Mouse (Mus musculus) limb, embryonic 15.5 days (tissue): ENCODE results near the gene Ric8b. TPM values are rescaled to one million over a fixed set of nuclear protein-coding genes. Genes with fewer than 3 reads are reported as not detected.

ENCODE experiments used
- ATAC-seq: fragments of 200-750 bp; cut with Nextera tagmentation; 2 replicates; pipeline ENCODE4 v1.8.0; 2017; ENCODE audit warnings: low read depth, moderate TSS enrichment; ENCODE audit not compliant: insufficient number of reproducible peaks, low FRiP score, low TSS enrichment
- H3K27ac ChIP-seq: fragments of 300-500 bp; sonication (generic); 2 replicates; pipeline ENCODE4 v1.5.1; 2015; ENCODE audit warnings: moderate library complexity, mild to moderate bottlenecking, inconsistent platforms
- H3K27me3 ChIP-seq: fragments of 300-500 bp; sonication (generic); 2 replicates; pipeline ENCODE4 v1.6.1; 2015; ENCODE audit warnings: inconsistent platforms
- H3K36me3 ChIP-seq: fragments of 300-500 bp; sonication (generic); 2 replicates; pipeline ENCODE4 v1.6.1; 2015; ENCODE audit warnings: inconsistent platforms
- H3K4me1 ChIP-seq: fragments of 300-500 bp; sonication (generic); 2 replicates; pipeline ENCODE4 v1.6.1; 2015; ENCODE audit warnings: inconsistent platforms
- H3K4me2 ChIP-seq: fragments of 300-500 bp; sonication (generic); 2 replicates; pipeline ENCODE4 v1.6.1; 2015; ENCODE audit warnings: mild to moderate bottlenecking, inconsistent platforms
- H3K4me3 ChIP-seq: fragments of 300-500 bp; sonication (generic); 2 replicates; pipeline ENCODE4 v1.5.1; 2015; ENCODE audit warnings: mild to moderate bottlenecking, inconsistent platforms
- H3K9ac ChIP-seq: fragments of 300-500 bp; sonication (generic); 2 replicates; pipeline ENCODE4 v1.6.1; 2015; ENCODE audit warnings: inconsistent platforms
- H3K9me3 ChIP-seq: fragments of 300-500 bp; sonication (generic); 2 replicates; pipeline ENCODE4 v1.6.1; 2016; ENCODE audit warnings: inconsistent platforms
- WGBS: fragments of 180-500 bp; shearing (Covaris S2); methylation state at CpG from one replicate; pipeline ENCODE4 v1.1.7; 2015; 5-methylcytosine and 5-hydroxymethylcytosine counted together
- polyA plus RNA-seq: library from polyadenylated mRNA; unstranded; fragments of >200 nt; fragmentation: Nextera tagmentation; extraction: Ambion mirVana; gene quantifications from 2 replicates; pipeline ENCODE4 v1.2.1, GENCODE M21; 2015

Ric8b gene
- polyA plus RNA-seq, 1 experiment from 2014 or later: 20.0 TPM

DNA sequence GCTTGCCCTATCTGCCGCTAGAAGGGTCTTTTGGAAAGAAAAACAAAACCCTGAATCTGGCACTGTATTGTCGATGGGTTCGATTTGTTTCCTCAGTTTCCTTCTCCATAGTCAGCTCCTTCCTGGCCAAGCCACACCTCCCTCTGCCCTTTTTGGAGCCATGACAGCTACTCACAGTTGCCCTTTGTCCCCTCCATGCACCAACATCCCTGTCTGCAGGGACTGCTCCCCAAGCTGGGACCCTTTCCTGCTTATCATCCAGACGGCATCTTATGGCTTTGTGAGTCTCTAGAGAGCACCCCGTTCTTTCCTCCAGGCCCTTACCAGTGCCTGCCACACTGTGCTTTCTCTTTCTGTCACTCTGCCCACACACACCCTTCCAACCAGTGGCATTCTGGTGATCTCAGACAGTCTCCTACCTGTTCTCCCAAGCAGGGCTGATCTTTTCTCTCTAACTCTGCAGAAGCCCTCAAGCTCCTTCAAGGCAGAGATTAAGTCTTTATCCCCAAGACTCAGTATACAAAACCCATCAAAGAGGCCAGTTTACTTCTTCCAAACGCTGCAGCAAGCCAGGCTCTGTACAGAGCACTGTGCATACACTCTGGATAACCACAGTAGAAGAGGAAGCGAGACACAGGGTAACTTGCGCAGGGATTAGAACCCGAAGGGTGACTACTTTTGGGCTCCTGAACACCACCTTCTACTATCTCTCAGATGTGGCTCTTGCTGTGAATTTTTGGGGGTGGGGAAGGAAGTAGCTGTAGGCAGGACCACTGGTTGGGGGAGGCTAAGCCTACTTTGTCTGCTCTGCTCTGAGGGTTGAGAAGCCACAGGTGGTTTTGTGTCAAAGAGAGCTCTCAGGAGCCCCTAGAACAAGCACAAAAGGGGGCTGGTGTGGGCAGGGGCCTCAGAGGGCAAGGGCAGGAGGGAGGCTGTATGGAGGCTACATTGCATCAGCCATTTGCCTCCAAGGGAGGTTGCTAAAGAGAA lies 20.2 kb upstream of the Ric8b start:
- H3K27ac ChIP-seq: no peak overlapping the region
- WGBS: 74% methylated on average over 9 of the region's 9 CpGs
- no peak for ATAC-seq

GRCm38 (mm10) chr10:84898144-84898979 lies 19.1 kb upstream of the Ric8b start:
- no peak overlapping the region for H3K4me3 ChIP-seq
- H3K4me1 ChIP-seq: peaks cover under 1% of the 10 kb centered on the region
- no peak overlapping the region for H3K27ac ChIP-seq
- no peaks in the 10 kb centered on the region for H3K27me3 ChIP-seq
- no peak overlapping the region for H3K4me2 ChIP-seq
- WGBS: 69% methylated on average over 3 of the region's 3 CpGs
- no peak overlapping the region for H3K9ac ChIP-seq
- no peaks in the 10 kb centered on the region for H3K36me3 ChIP-seq
- no peak for ATAC-seq
- H3K9me3 ChIP-seq: no peaks in the 10 kb centered on the region

More for the DNA sequence above, 20.2 kb upstream of the Ric8b start:
- Histone ChIP-seq H3K9me3 (no peaks in the 10 kb centered on the region), H3K4me2 (no peak overlapping the region), H3K27me3 (no peaks in the 10 kb centered on the region), H3K9ac (no peak overlapping the region), H3K36me3 (no peaks in the 10 kb centered on the region), H3K4me3 (no peak overlapping the region), H3K4me1 (no peaks in the 10 kb centered on the region)

- no peak overlapping the region for H3K9ac ChIP-seq
- peaks cover 9% of the 10 kb centered on the region for H3K4me1 ChIP-seq
- no peak for ATAC-seq
- no peaks in the 10 kb centered on the region for H3K36me3 ChIP-seq
- no peak overlapping the region for H3K4me2 ChIP-seq
- H3K9me3 ChIP-seq: no peaks in the 10 kb centered on the region
- H3K27me3 ChIP-seq: no peaks in the 10 kb centered on the region
- H3K4me3 ChIP-seq: no peak overlapping the region
- 87% methylated on average over 5 of the region's 5 CpGs for WGBS
- no peak overlapping the region for H3K27ac ChIP-seq
These were observed 15.7 kb upstream of the Ric8b start for GRCm38 (mm10) chr10:84901676-84902075.

- no peak overlapping the region for H3K9ac ChIP-seq
- no peak for ATAC-seq
- no peaks in the 10 kb centered on the region for H3K27me3 ChIP-seq
- WGBS: 88% methylated on average over 2 of the region's 2 CpGs
- peaks cover 9% of the 10 kb centered on the region for H3K4me1 ChIP-seq
- no peaks in the 10 kb centered on the region for H3K36me3 ChIP-seq
- no peak overlapping the region for H3K4me2 ChIP-seq
- no peak overlapping the region for H3K27ac ChIP-seq
- no peaks in the 10 kb centered on the region for H3K9me3 ChIP-seq
- H3K4me3 ChIP-seq: no peak overlapping the region
These were observed 15.2 kb upstream of the Ric8b start for GRCm38 (mm10) chr10:84902213-84902612.

- Histone ChIP-seq H3K9ac (no peak overlapping the region), H3K27me3 (no peaks in the 10 kb centered on the region), H3K27ac (no peak overlapping the region), H3K4me3 (no peak overlapping the region), H3K9me3 (no peaks in the 10 kb centered on the region), H3K4me2 (no peak overlapping the region), H3K4me1 (peaks cover 9% of the 10 kb centered on the region), H3K36me3 (no peaks in the 10 kb centered on the region)
- no peak for ATAC-seq
- 41% methylated on average over 7 of the region's 7 CpGs for WGBS
These were observed 14.1 kb upstream of the Ric8b start for GRCm38 (mm10) chr10:84903307-84903706.

DNA sequence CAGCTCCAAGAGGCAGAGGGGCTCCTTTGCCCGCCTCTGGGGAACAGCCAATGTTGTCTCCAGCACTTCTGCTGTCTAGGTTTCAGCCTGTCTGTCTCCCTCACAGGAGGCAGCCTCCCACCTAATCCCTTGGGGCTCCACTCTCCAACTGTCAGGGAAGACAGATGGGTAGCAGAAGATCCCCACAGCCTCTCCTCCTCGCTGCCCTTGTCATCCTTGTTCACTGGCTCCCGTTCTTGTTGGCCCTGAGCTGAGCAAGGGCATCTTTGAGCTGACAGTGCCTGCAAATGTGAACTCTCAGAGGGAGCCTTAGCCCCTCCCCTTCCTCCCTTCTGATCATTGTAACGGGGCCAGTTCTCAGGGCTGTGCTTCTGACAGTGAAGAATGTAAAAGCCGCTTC lies 13.7 kb upstream of the Ric8b start:
- ATAC-seq: no peak
- H3K27ac ChIP-seq: no peak overlapping the region
- no peaks in the 10 kb centered on the region for H3K9me3 ChIP-seq
- peak overlapping the region; percentile 25; the same call in 1 of the 2 replicates for H3K4me2 ChIP-seq
- H3K36me3 ChIP-seq: no peaks in the 10 kb centered on the region
- H3K9ac ChIP-seq: no peak overlapping the region
- peaks cover 9% of the 10 kb centered on the region for H3K4me1 ChIP-seq
- H3K4me3 ChIP-seq: no peak overlapping the region
- H3K27me3 ChIP-seq: no peaks in the 10 kb centered on the region
- 6% methylated on average over 5 of the region's 5 CpGs for WGBS

DNA sequence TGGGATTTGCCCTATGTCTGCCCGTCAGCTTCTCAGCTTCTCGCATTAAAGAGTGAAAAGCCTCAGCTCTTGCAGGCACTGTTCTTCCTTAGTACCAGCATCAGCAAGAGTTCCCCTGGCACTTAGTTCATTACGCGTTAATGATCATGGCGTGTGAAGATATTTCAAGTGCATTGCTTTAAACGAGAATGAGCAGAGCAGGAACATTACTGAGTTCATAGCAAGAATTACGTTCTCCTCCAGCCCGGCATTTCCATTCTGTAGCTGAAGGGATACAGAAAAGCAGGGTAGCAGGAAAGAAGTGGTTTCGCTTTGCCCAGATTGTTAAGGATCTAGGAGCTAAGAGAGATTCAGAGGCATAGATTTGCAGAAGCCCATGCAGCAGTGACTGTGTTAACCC lies 10.5 kb upstream of the Ric8b start:
- H3K9ac ChIP-seq: no peak overlapping the region
- no peaks in the 10 kb centered on the region for H3K27me3 ChIP-seq
- peaks cover 14% of the 10 kb centered on the region for H3K4me1 ChIP-seq
- H3K27ac ChIP-seq: no peak overlapping the region
- ATAC-seq: no peak
- H3K36me3 ChIP-seq: no peaks in the 10 kb centered on the region
- H3K4me3 ChIP-seq: no peak overlapping the region
- H3K4me2 ChIP-seq: no peak overlapping the region
- no peaks in the 10 kb centered on the region for H3K9me3 ChIP-seq
- WGBS: 67% methylated on average over 9 of the region's 9 CpGs

- ATAC-seq: no peak
- Histone ChIP-seq H3K4me3 (no peak overlapping the region), H3K4me1 (peaks cover 14% of the 10 kb centered on the region), H3K9ac (no peak overlapping the region), H3K27ac (no peak overlapping the region), H3K27me3 (no peaks in the 10 kb centered on the region), H3K4me2 (no peak overlapping the region), H3K9me3 (no peaks in the 10 kb centered on the region), H3K36me3 (no peaks in the 10 kb centered on the region)
- WGBS: 81% methylated on average over 3 of the region's 3 CpGs
These were observed 9.4 kb upstream of the Ric8b start for GRCm38 (mm10) chr10:84908006-84908405.

DNA sequence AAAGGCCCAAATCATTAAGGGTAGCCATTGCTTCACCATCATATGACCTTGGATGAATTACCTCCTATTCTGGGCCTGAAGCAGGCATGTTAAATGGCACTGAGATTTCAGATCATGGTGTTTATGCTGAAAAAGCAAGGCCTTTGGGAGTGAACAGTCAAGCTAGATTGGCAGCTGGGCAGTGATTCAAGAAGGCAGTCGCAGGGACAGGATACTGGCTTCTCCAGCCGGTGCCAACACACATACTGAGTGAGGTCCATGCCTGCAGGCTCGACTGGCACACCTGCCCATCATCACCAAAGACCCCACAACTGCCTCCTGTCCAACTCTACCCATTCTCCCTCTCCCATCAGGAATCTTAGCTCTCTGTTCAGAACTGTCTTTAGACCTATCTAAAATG lies 8.9 kb upstream of the Ric8b start:
- Histone ChIP-seq H3K9ac (no peak overlapping the region), H3K27me3 (no peaks in the 10 kb centered on the region), H3K4me3 (no peak overlapping the region), H3K9me3 (no peaks in the 10 kb centered on the region), H3K4me1 (peaks cover 12% of the 10 kb centered on the region), H3K4me2 (no peak overlapping the region), H3K27ac (no peak overlapping the region), H3K36me3 (no peaks in the 10 kb centered on the region)
- WGBS: 80% methylated on average over 3 of the region's 3 CpGs
- no peak for ATAC-seq

DNA sequence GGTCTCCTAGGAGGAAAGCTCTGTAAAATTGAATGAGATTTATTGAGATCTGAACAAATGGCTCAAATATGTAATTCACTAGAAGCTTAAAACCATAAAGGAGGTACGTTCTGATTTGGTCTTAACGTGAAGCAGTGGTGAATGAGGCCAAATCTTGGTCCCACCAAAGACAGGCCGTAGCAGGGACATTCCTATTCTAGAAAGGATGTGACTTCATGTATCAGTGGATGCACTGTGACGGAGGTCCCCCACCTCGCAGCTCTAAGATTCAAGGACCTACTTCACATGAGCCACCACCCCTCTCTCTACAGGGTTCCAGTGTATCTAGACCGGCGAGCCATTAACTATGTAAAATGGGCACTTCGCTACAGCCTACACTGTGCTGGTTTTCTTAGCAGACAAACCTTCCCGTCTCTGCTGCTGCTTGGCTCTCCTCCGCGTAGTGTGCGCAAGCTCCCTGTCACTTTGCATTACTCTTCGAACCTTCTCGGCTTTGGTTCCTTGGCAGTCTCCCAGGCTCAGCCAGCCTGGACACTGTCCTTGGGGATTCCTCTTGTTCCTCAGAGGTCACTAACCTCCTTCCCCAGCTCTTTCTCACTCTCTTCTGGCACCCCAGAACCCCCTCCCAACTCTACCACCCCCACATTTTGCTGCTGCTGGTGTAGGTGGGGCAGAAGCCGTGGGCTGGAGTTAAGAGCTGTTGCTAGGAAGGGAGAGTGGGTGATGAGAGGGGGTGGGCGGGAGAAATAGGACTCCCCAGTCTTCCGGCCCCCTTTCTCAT lies 8.2 kb upstream of the Ric8b start:
- Histone ChIP-seq H3K9ac (no peak overlapping the region), H3K27ac (no peak overlapping the region), H3K4me3 (no peak overlapping the region), H3K27me3 (no peaks in the 10 kb centered on the region), H3K4me1 (peaks cover 5% of the 10 kb centered on the region; the same call in 1 of the 2 replicates), H3K4me2 (no peak overlapping the region), H3K9me3 (no peaks in the 10 kb centered on the region), H3K36me3 (no peaks in the 10 kb centered on the region)
- ATAC-seq: no peak
- 78% methylated on average over 17 of the region's 17 CpGs for WGBS

DNA sequence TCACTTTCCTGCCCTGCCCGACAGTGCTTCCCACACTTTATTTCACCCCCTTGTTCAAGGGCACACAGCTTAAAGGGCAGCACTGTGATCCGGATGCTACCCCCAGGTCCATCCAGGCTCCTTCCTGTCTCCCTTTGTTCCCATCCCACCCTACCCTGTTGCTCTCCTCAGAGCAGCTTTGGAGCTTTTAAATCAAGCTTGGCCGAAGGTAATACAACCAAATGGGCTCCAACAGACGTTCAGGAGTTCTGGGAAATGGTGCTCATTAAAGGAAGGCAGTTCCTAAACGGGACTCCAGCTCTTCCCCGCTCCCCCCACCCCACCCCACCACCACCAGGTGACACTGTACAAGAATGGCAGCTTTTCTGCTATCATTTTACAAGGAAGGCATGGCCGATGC lies 7.2 kb upstream of the Ric8b start:
- no peak overlapping the region for H3K27ac ChIP-seq
- ATAC-seq: no peak
- peaks cover 5% of the 10 kb centered on the region; the same call in 1 of the 2 replicates for H3K4me1 ChIP-seq
- no peak overlapping the region for H3K4me2 ChIP-seq
- H3K4me3 ChIP-seq: no peak overlapping the region
- no peak overlapping the region for H3K9ac ChIP-seq
- WGBS: 39% methylated on average over 7 of the region's 7 CpGs
- no peaks in the 10 kb centered on the region for H3K9me3 ChIP-seq
- no peaks in the 10 kb centered on the region for H3K27me3 ChIP-seq
- H3K36me3 ChIP-seq: no peaks in the 10 kb centered on the region
